Mouse (Mus musculus) common myeloid progenitor, adult 5-6 weeks (primary cell): Measurements from ENCODE around the gene Kcne2. TPM values are rescaled to one million over a fixed set of nuclear protein-coding genes. Genes with fewer than 3 reads are reported as not detected.

Experiments used
- ATAC-seq: replicated peaks from 2 replicates; pipeline ENCODE4 v1.8.0; 2016; ENCODE audit warnings: low read depth, mild to moderate bottlenecking, moderate TSS enrichment, inconsistent platforms; ENCODE audit not compliant: poor library complexity, severe bottlenecking
- total RNA-seq: library from RNA; stranded (forward); fragments of 200-1000, 187-1606 nt; gene quantifications from 2 replicates; pipeline ENCODE4 v1.2.3, GENCODE M21; 2017

The Kcne2 gene
- total RNA-seq = not detected in 2 replicates

DNA sequence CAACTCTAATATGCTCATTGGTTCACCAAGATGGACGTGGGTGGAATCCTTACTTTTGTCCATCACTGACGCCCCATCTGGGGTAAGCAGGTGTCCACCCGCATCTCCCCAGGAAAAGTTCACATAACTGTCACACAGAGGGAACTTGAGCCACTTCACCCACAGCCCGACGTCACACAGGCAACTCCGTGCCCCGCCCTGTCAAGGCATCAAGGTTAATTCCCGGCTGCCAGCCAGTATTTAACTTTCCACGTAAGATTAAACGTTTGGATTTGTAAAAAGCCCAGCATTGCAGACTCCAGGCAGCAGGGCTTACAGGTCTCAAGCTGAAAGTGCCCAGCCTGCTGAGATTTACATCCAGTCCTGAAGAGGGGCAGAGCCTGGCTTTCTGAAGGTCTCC lies at the start of gene Kcne2:
Gene Kcne2, plus strand, starts transcription at position 289 of the 400 bp plus-strand sequence.
- no peak for ATAC-seq

DNA sequence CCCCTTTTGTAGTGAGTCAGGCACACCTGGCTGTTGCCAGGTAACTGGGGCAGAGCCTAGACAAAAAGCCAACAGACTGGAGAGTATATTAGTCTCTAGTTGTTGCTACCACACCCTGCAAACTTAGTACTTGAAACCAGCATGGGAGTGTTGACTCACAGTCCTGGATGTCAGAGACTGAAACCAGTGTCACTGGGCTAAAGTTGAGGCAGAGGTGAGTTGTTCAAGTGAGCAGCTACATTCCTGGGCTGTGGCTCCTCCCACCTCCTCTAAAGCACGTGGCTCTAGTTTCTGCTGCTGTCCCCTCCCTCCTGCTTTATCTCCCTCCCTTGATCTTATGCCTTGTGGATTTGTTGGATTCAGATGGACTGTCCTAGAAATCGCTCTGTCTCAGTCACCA lies 46.3 kb upstream of the Kcne2 start:
- no peak for ATAC-seq

GRCm38 (mm10) chr16:92246974-92247373 lies 45.2 kb upstream of the Kcne2 start:
- no peak for ATAC-seq

DNA sequence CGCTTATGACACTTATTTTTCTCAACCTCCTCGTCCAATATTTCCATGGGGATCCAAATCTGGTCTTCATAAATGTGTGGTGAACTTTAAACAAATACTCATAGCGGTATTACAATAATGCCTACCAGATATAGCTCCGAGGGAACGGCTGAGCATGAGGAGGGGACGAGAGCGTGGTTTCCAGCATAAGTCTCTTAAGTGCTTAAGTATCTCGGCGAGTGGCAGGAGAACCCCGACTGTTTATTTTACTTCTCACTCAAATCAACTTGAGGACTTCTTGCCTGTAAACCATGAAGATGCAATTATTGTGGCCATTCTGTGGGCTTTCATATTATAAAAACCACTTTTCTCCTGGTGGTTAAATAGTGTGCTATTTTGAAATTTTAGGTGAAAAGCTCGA lies 44.5 kb upstream of the Kcne2 start:
- ATAC-seq = no peak

DNA sequence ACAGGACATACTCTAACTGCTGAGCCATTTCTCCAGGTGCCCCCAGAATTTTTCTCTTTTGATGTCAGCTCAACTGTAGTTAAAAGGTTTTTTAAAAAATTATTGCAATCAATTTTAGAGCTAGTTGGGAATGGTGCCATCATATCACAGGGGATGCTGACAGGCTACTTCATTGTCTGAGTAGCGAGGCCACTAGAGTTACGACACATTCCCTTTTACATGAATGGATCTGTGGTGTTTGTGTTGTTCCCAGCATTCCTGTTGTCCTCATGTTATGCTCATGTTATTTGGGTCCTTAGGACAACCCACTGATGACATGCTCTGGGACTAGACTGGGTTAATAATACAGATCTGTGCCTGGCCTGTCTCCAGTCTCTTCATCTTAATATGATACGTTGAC lies 42.5 kb upstream of the Kcne2 start:
- no peak for ATAC-seq

GRCm38 (mm10) chr16:92250452-92250851 lies 41.7 kb upstream of the Kcne2 start:
- no peak for ATAC-seq

GRCm38 (mm10) chr16:92254316-92254715 lies 37.9 kb upstream of the Kcne2 start:
- ATAC-seq = no peak

DNA sequence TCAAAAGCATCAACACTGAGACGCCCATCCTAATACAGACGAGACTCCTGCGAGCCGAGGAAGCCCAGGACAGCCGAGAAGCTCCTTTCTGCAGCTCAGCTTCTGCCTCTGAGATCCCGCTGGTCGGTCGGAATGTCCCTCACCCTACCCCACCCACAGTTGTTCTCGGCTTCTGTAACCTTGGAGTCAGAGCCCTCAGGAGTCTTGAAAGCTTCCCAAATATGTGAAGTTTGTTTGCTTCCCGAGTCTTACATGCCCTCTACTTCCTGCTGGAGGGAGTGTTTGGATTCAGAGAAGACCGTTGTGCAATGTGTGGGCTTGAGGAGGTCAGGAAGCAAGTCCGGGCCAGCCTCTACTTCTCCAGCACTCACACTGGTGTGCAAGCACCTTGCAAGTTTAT lies 24.3 kb upstream of the Kcne2 start:
- no peak for ATAC-seq

DNA sequence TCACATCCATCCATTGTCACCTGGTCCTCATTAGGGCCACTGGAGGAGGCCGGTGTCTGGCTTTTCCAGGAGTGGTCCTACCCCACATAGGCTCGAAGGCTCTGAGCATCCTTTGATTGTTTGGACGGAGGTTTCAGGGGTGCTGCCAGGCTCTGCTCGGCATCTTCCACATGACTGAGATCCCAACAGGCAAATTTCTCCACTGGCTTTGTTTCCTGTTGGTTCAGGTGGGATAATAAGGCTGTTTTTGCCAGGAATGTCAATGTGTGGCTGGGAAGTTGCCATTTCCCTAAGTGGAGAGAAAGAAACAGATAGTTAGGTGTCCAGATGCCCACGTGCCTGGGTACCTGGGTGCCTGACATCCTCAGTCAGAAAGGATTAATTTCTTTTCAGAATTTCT lies 17.7 kb upstream of the Kcne2 start:
- no peak for ATAC-seq

DNA sequence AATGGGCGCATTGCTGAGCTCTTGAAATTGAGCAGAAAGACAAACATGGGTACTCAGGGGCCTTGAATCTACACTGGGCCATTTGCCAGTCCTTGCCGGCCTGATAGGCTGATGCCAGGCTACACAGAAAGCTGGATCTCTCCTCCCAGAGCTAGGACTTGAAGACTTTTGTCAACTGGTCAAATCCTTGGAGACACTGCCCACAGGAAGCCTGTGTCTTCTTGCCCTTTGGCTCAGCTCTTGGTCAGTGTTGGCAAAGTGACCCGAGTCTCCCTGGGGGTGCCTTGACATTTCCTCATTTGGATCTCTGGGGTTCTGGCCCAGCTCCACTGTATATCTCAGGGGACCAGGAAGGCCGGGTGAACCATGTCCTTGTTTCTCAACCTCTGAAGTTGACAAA lies 16.7 kb upstream of the Kcne2 start:
- ATAC-seq = no peak

- ATAC-seq = no peak
Measured at GRCm38 (mm10) chr16:92282671-92283070, 9.5 kb upstream of the Kcne2 start.

GRCm38 (mm10) chr16:92285068-92285467 lies 7.1 kb upstream of the Kcne2 start:
- no peak for ATAC-seq

- peak; percentile 73 for ATAC-seq
Measured at GRCm38 (mm10) chr16:92286609-92287008, 5.6 kb upstream of the Kcne2 start.

- no peak for ATAC-seq
Measured at GRCm38 (mm10) chr16:92288778-92289177, 3.4 kb upstream of the Kcne2 start.

GRCm38 (mm10) chr16:92290045-92290444 lies 2.1 kb upstream of the Kcne2 start:
- no peak for ATAC-seq

DNA sequence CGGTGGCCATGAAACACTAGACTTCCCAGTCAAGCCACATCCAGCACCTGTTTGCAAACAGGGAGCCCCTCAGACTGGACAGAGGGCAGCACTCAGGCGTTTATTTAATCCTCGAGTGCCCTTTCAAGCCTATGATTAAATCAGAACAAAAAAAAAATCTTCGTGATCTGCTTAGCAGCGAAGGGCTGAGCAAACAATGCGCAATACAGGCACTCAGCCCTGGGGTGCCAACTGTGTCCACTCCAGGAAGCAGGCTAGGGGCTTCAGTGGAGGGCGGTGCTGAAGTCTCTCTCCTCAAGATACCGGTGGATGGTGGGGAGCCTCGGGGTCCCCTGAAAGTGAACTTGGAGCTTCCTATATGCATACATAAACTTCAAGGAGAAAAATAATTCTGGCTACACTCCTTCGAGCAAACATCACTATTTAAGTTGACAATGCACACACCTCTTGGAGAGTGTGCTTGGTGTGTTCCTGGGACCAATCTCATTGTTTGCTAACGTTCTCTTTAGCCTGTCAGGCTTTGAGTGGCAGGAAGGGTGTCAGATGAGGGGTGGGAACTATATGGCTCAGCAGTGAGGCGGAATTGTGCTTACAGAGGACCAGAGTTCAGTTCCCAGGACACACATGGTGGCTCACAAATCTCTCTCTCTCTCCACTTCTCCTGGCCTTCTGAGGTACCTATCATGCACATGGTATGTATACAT lies 2.2 kb downstream of the Kcne2 start:
- no peak for ATAC-seq

- no peak for ATAC-seq
Measured at GRCm38 (mm10) chr16:92295328-92295727, 3.1 kb downstream of the Kcne2 start.

- peak; percentile 89 for ATAC-seq
Measured at GRCm38 (mm10) chr16:92300649-92301411, 8.6 kb downstream of the Kcne2 start, which contains the start of gene Smim11. TSS of gene Smim11 (plus strand) at chr16:92301286.

DNA sequence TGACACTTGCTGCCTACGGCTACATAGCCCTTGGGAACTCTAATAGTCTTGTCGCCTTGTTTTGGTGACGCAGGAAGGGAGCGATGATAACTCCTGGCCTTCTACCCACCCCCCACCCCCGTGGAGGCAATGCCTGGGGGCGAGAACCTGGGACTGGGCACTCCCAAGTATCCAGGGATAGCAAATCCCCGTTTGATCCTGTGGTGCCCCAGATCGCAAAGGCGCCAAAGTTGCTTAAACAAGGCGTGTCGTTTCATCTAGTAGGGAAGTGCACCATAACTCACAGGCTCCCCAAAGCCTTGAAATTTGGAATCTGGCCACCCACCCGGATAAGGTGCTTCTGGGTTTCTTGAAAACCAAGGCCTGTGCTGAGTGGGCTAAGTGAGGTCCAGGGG lies 9.2 kb downstream of the Kcne2 start:
- ATAC-seq = peak; percentile 40

DNA sequence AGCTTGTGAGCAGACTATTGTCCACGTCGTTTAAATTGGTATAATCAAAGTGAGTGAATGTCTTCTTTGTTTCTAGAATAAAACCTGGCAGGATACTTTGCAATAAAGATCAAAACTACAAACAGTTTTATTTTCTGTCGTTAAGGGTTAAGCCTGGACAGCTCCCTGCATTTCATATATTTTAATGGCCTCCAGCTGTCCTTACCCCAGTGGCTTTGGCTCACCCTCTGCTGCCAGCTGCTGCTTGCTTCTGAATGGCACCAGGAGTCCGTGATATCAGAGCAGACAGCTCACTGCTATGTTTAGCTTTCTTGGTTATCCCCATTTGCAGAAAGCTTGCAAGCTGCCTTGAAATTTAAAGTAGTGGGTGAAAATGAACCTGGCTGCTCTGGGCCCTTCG lies 9.8 kb downstream of the Kcne2 start:
- ATAC-seq = no peak

DNA sequence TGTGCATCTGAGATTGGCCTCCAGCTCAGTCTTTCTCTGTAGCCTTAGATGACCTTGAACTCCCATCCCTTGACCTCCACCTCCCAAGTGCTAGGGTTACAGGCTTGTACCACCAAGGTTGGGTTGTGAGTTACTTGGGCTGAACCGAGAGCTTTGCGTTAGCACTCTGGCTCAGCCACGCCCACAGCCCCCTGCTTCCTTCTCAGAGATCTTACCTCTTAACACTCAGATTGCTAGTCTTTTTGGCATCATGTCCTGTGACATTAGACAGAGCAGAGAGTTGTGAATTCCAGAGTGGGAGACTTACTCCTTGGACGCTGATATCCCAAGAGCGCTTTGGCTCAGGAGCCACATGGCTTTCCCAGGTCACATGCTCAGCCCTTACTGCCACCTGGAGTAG lies 10.3 kb downstream of the Kcne2 start:
- no peak for ATAC-seq

GRCm38 (mm10) chr16:92305519-92305918 lies 13.3 kb downstream of the Kcne2 start:
- no peak for ATAC-seq
